Mouse (Mus musculus) stomach, postnatal 0 days (tissue): ENCODE measurements around the gene Tbc1d14. TPM values are rescaled to one million over a fixed set of nuclear protein-coding genes. Genes with fewer than 3 reads are reported as not detected.

Experiments used
- ATAC-seq: fragments of 200-750 bp; cut with Nextera tagmentation; 2 replicates; pipeline ENCODE4 v1.8.0; 2017; ENCODE audit not compliant: low FRiP score, low TSS enrichment
- DNase-seq: peaks from one replicate; pipeline ENCODE4 v3.0.0-alpha.2; 2016; ENCODE audit warnings: low spot score
- H3K27ac ChIP-seq: fragments of 300-500 bp; sonication (generic); replicated peaks from 2 replicates; pipeline ENCODE4 v1.5.1; 2014; ENCODE audit warnings: mild to moderate bottlenecking, control low read depth
- H3K27me3 ChIP-seq: fragments of 300-500 bp; sonication (generic); 2 replicates; pipeline ENCODE4 v1.6.1; 2014; ENCODE audit warnings: low read length; ENCODE audit not compliant: control insufficient read depth, insufficient read depth
- H3K36me3 ChIP-seq: fragments of 300-500 bp; sonication (generic); 2 replicates; pipeline ENCODE4 v1.6.1; 2014; ENCODE audit warnings: low read length, mixed read lengths; ENCODE audit not compliant: control insufficient read depth, insufficient read depth
- H3K4me1 ChIP-seq: fragments of 300-500 bp; sonication (generic); replicated peaks from 2 replicates; pipeline ENCODE4 v1.6.1; 2014; ENCODE audit warnings: antibody characterized with exemption; ENCODE audit not compliant: control insufficient read depth, insufficient read depth
- H3K4me2 ChIP-seq: fragments of 300-500 bp; sonication (generic); replicated peaks from 2 replicates; pipeline ENCODE4 v1.6.1; 2014; ENCODE audit warnings: low read depth, mild to moderate bottlenecking, control low read depth, moderate library complexity
- H3K4me3 ChIP-seq: fragments of 300-500 bp; sonication (generic); 2 replicates; pipeline ENCODE4 v1.5.1; 2014; ENCODE audit warnings: low read depth, low read length, control low read depth
- H3K9ac ChIP-seq: fragments of 300-500 bp; sonication (generic); 2 replicates; pipeline ENCODE4 v1.6.1; 2014; ENCODE audit warnings: mild to moderate bottlenecking, low read length, control low read depth, mixed read lengths
- H3K9me3 ChIP-seq: fragments of 300-500 bp; sonication (generic); 2 replicates; pipeline ENCODE4 v1.6.1; 2016; ENCODE audit warnings: low read length; ENCODE audit not compliant: control insufficient read depth
- CTCF ChIP-seq: IDR thresholded peaks from 2 replicates; pipeline ENCODE4 v1.5.1; 2016; ENCODE audit warnings: antibody characterized with exemption, low read depth, mild to moderate bottlenecking, moderate library complexity
- EP300 ChIP-seq: optimal IDR thresholded peaks from 2 replicates; pipeline ENCODE3; 2016; ENCODE audit warnings: antibody characterized with exemption
- WGBS: fragments of 180-500 bp; shearing (Covaris S2); extraction: QIAGEN DNeasy Blood & Tissue Kit; methylation state at CpG from one replicate; pipeline ENCODE4 v1.1.7; 2014; 5-methylcytosine and 5-hydroxymethylcytosine counted together
- polyA plus RNA-seq: library from polyadenylated mRNA; unstranded; fragments of >200 nt; fragmentation: Nextera tagmentation; extraction: Ambion mirVana; gene quantifications from 2 replicates; pipeline ENCODE4 v1.2.1, GENCODE M21; 2015

The Tbc1d14 gene
- polyA plus RNA-seq, 1 experiment from 2014 or later: 22.1 TPM

- TF ChIP-seq EP300 (no peak), CTCF (no peak)
Measured at GRCm38 (mm10) chr5:36444611-36445010, 148.5 kb downstream of the Tbc1d14 start.

GRCm38 (mm10) chr5:36440741-36441140 is 152.3 kb downstream of the Tbc1d14 start:
- no peaks in the 10 kb centered on the region for H3K36me3 ChIP-seq
- ATAC-seq (no peak), DNase-seq (no peak)
- H3K9me3 ChIP-seq: no peaks in the 10 kb centered on the region
- 47% methylated on average over 3 of the region's 3 CpGs for WGBS
- no peaks in the 10 kb centered on the region for H3K27me3 ChIP-seq
- H3K9ac ChIP-seq: no peak overlapping the region
- H3K4me3 ChIP-seq: no peak overlapping the region
- no peak for TF ChIP-seq CTCF
- TF ChIP-seq EP300: no peak
- H3K4me1 ChIP-seq: no peaks in the 10 kb centered on the region
- H3K27ac ChIP-seq: no peak overlapping the region
- no peak overlapping the region for H3K4me2 ChIP-seq

More at GRCm38 (mm10) chr5:36444611-36445010, 148.5 kb downstream of the Tbc1d14 start:
- Histone ChIP-seq H3K27ac (no peak overlapping the region), H3K4me3 (no peak overlapping the region), H3K4me1 (no peaks in the 10 kb centered on the region), H3K27me3 (no peaks in the 10 kb centered on the region), H3K9ac (no peak overlapping the region), H3K36me3 (no peaks in the 10 kb centered on the region), H3K4me2 (no peak overlapping the region), H3K9me3 (no peaks in the 10 kb centered on the region)
- DNase-seq: no peak
- no peak for ATAC-seq
- 63% methylated on average over 4 of the region's 4 CpGs for WGBS

Other genes starting within 250 kb of the Tbc1d14 start
- 3.1 and 4.2 TPM in 2 replicates for gene Sorcs2, start 195.1 kb downstream of the Tbc1d14 start, polyA plus RNA-seq
- 54.1 and 56.5 TPM in 2 replicates for gene Grpel1, start 128.3 kb downstream of the Tbc1d14 start, polyA plus RNA-seq
- 1.5 and 1.8 TPM in 2 replicates for gene Tada2b, start 109.0 kb downstream of the Tbc1d14 start, polyA plus RNA-seq
- gene Ccdc96, start 108.7 kb downstream of the Tbc1d14 start, polyA plus RNA-seq: 0.12 and 0.21 TPM in 2 replicates
- 21.5 and 22.7 TPM in 2 replicates for gene D5Ertd579e, start 102.7 kb upstream of the Tbc1d14 start, polyA plus RNA-seq
- gene Bloc1s4, start 155.4 kb upstream of the Tbc1d14 start, polyA plus RNA-seq: 21.4 and 22.2 TPM in 2 replicates
- 310 and 322 TPM in 2 replicates for gene Mrfap1, start 203.5 kb upstream of the Tbc1d14 start, polyA plus RNA-seq
- 16.3 and 18.0 TPM in 2 replicates for gene Man2b2, start 237.4 kb upstream of the Tbc1d14 start, polyA plus RNA-seq